Mouse (Mus musculus): ENCODE measurements around the gene Cd79b.

Cd79b gene

GRCm38 (mm10) chr11:106273811-106274210 lies 40.8 kb downstream of the Cd79b start:
- DNase-seq (ENCODE audit: low spot score) = no peak

- DNase-seq (ENCODE audit: low spot score) = no peak
These were observed 41.3 kb downstream of the Cd79b start for GRCm38 (mm10) chr11:106273311-106273684.

GRCm38 (mm10) chr11:106272644-106273310 lies 41.8 kb downstream of the Cd79b start, which contains the start of gene Smarcd2:
Smarcd2 (minus strand) TSS chr11:106272972.
- peak; percentile 96 for DNase-seq (ENCODE audit: low spot score)

- DNase-seq (ENCODE audit: low spot score) = no peak
These were observed 42.5 kb downstream of the Cd79b start for GRCm38 (mm10) chr11:106271794-106272643.

GRCm38 (mm10) chr11:106271131-106271793 lies 43.3 kb downstream of the Cd79b start:
- no peak for DNase-seq (ENCODE audit: low spot score)

GRCm38 (mm10) chr11:106269060-106269431 lies 45.5 kb downstream of the Cd79b start:
- DNase-seq (ENCODE audit: low spot score) = peak; percentile 50

- DNase-seq (ENCODE audit: low spot score) = no peak
These were observed 46.1 kb downstream of the Cd79b start for GRCm38 (mm10) chr11:106268326-106269059.

GRCm38 (mm10) chr11:106267871-106268270 lies 46.7 kb downstream of the Cd79b start:
- DNase-seq (ENCODE audit: low spot score) = no peak

- no peak for DNase-seq (ENCODE audit: low spot score)
These were observed 47.2 kb downstream of the Cd79b start for GRCm38 (mm10) chr11:106267311-106267852.

- no peak for DNase-seq (ENCODE audit: low spot score)
These were observed 48.1 kb downstream of the Cd79b start for GRCm38 (mm10) chr11:106266431-106266830.

- DNase-seq (ENCODE audit: low spot score) = no peak
These were observed 49.0 kb downstream of the Cd79b start for GRCm38 (mm10) chr11:106265570-106265969.

GRCm38 (mm10) chr11:106264988-106265387 lies 49.6 kb downstream of the Cd79b start:
- no peak for DNase-seq (ENCODE audit: low spot score)

- DNase-seq (ENCODE audit: low spot score) = no peak
These were observed 50.6 kb downstream of the Cd79b start for GRCm38 (mm10) chr11:106263963-106264362.

Measured in T-cell, adult 2 months (primary cell).